Mouse (Mus musculus) intestine, embryonic 16.5 days (tissue): ENCODE data around the gene Fosl1. TPM values are rescaled to one million over a fixed set of nuclear protein-coding genes. Genes with fewer than 3 reads are reported as not detected.

Experiments
- ATAC-seq: fragments of 200-750 bp; cut with Nextera tagmentation; 2 replicates; pipeline ENCODE4 v1.8.0; 2017; ENCODE audit warnings: moderate TSS enrichment, moderate library complexity
- H3K27ac ChIP-seq: fragments of 300-500 bp; sonication (generic); 2 replicates; pipeline ENCODE4 v1.5.1; 2014; ENCODE audit warnings: mild to moderate bottlenecking, low read length
- H3K27me3 ChIP-seq: fragments of 300-500 bp; sonication (generic); replicated peaks from 2 replicates; pipeline ENCODE4 v1.6.1; 2014; ENCODE audit warnings: low read length, control low read depth, mixed read lengths; ENCODE audit not compliant: control insufficient read depth, insufficient read depth
- H3K36me3 ChIP-seq: fragments of 300-500 bp; sonication (generic); 2 replicates; pipeline ENCODE4 v1.6.1; 2014; ENCODE audit warnings: low read length, control low read depth; ENCODE audit not compliant: control insufficient read depth, insufficient read depth
- H3K4me1 ChIP-seq: fragments of 300-500 bp; sonication (generic); 2 replicates; pipeline ENCODE4 v1.6.1; 2014; ENCODE audit warnings: low read length, control low read depth, mixed read lengths; ENCODE audit not compliant: control insufficient read depth, insufficient read depth
- H3K4me2 ChIP-seq: fragments of 300-500 bp; sonication (generic); 2 replicates; pipeline ENCODE4 v1.6.1; 2014; ENCODE audit warnings: low read depth, low read length, control low read depth
- H3K4me3 ChIP-seq: fragments of 300-500 bp; sonication (generic); 2 replicates; pipeline ENCODE4 v1.5.1; 2014; ENCODE audit warnings: mild to moderate bottlenecking, low read length
- H3K9ac ChIP-seq: fragments of 300-500 bp; sonication (generic); 2 replicates; pipeline ENCODE4 v1.6.1; 2014; ENCODE audit warnings: low read depth, low read length
- H3K9me3 ChIP-seq: fragments of 300-500 bp; sonication (generic); 2 replicates; pipeline ENCODE4 v1.6.1; 2016; ENCODE audit warnings: low read length, control low read depth; ENCODE audit not compliant: control insufficient read depth
- WGBS: fragments of 180-500 bp; shearing (Covaris S2); extraction: QIAGEN DNeasy Blood & Tissue Kit; methylation state at CpG from one replicate; pipeline ENCODE4 v1.1.7; 2014; 5-methylcytosine and 5-hydroxymethylcytosine counted together
- polyA plus RNA-seq: library from polyadenylated mRNA; unstranded; fragments of >200 nt; fragmentation: Nextera tagmentation; extraction: Ambion mirVana; gene quantifications from 2 replicates; pipeline ENCODE4 v1.2.1, GENCODE M21; 2015

The Fosl1 gene
- polyA plus RNA-seq, 1 experiment from 2014 or later, result not detected

- Histone ChIP-seq H3K4me3 (no peak overlapping the region), H3K27me3 (no peaks in the 10 kb centered on the region), H3K9ac (no peak overlapping the region), H3K27ac (no peak overlapping the region), H3K4me2 (no peak overlapping the region), H3K4me1 (peaks cover 22% of the 10 kb centered on the region), H3K9me3 (no peaks in the 10 kb centered on the region), H3K36me3 (peaks cover 9% of the 10 kb centered on the region; the same call in 1 of the 2 replicates)
- WGBS, result 58% methylated on average over 8 of the region's 8 CpGs
- no peak for ATAC-seq
Measured at GRCm38 (mm10) chr19:5429806-5430205, 17.5 kb upstream of the Fosl1 start.

DNA sequence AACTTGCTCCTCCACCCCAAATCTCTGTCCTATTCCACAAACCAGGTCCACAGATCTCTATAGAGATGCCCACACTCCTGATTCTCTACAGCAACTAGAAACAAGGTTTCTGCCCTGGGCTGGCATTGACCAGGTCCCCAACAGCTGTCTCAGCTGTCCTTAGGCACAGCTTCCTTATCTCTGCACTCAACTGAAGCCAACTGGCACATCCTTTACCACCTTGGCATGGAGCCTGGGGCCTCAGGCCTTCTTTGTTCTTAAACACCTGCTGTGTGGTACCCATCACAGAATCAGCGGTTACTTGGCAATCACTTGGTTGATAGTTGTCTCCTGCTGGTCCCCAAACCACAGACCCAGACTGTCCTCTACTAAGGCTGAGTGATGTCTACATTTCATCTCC lies 16.9 kb upstream of the Fosl1 start:
- ATAC-seq, result no peak
- 85% methylated on average over 1 of the region's 1 CpGs for WGBS
- no peak overlapping the region for H3K4me2 ChIP-seq
- no peaks in the 10 kb centered on the region for H3K9me3 ChIP-seq
- H3K4me3 ChIP-seq, result no peak overlapping the region
- H3K36me3 ChIP-seq, result peaks cover 9% of the 10 kb centered on the region; the same call in 1 of the 2 replicates
- H3K27ac ChIP-seq, result no peak overlapping the region
- no peaks in the 10 kb centered on the region for H3K27me3 ChIP-seq
- H3K9ac ChIP-seq, result no peak overlapping the region
- H3K4me1 ChIP-seq, result peaks cover 22% of the 10 kb centered on the region

DNA sequence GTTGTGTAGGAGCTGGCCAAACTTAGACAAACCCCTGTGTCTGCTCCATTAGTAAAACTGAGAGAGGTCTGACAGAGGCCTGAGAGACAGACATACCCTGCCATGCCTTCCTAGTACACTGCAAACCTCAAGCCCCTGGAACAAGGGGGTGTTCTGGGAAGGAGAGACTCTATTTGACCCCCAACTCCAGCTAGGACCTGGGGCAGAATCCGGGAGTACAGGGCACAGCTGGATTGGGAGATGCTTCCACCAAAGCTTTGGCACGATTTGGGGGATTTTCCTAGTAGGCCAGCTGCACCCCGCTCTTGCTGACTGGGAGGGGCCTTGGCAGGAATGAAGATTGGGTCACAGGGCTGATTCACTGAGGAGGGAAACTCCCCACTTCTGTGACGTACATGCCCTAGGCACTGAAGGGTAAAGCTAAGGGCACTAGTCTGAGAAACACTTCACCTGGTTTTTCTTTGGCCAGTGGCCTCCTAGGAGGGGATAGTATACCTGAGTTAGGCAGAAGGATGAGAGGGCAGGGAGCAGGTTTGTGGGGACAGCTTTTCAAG lies 15.4 kb upstream of the Fosl1 start:
- H3K27ac ChIP-seq, result no peak overlapping the region
- H3K4me1 ChIP-seq, result peaks cover 13% of the 10 kb centered on the region
- H3K9ac ChIP-seq, result no peak overlapping the region
- ATAC-seq, result no peak
- no peaks in the 10 kb centered on the region for H3K9me3 ChIP-seq
- H3K36me3 ChIP-seq, result peaks cover 2% of the 10 kb centered on the region; the same call in 1 of the 2 replicates
- no peaks in the 10 kb centered on the region for H3K27me3 ChIP-seq
- H3K4me3 ChIP-seq, result no peak overlapping the region
- no peak overlapping the region for H3K4me2 ChIP-seq
- WGBS, result 75% methylated on average over 4 of the region's 4 CpGs

DNA sequence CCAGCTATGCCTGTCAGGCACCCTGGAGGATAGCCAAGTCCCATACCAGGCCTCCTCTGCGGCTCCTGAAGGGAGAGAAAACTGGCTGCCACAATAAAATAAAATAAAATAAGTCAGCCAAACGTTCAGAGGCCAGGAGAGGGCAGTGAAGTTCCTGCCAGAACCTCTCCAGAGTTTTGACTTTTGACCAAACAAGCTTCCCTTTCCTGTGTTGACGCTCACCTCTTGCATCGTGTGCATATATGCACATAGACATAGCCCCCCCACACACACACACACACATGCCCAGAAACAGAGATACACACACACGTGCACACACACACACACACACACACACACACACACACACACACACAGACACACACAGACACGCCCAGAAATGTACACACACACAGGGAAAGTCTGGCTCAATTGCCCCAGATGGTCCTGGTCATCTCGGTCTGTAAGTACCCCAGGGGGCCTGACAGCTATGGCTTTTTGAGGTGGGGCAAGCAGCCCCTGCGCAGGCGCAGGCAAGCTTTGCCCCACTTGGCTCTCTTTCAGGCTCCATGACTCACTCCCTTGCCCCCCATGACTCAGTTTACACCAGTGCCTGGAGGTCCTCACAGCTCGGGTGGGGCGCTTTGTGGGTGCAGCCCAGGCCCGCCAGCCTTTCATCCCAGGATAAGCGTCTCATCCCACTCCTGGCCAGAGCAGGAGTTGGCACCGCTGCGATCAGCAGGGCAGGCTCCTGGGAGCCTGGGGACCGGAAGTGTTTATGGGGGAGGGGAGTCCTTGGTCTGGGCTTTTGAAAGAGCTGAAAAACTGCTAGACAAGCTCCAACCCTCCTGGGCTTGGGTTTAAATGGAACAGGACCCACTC lies 14.1 kb upstream of the Fosl1 start:
- 6% methylated on average over 16 of the region's 16 CpGs for WGBS
- no peaks in the 10 kb centered on the region for H3K27me3 ChIP-seq
- no peaks in the 10 kb centered on the region for H3K36me3 ChIP-seq
- H3K4me2 ChIP-seq, result peak overlapping the region; percentile 83
- peak overlapping the region; percentile 63 for H3K9ac ChIP-seq
- H3K9me3 ChIP-seq, result no peaks in the 10 kb centered on the region
- ATAC-seq, result peak; percentile 72
- peak overlapping the region; percentile 38 for H3K4me3 ChIP-seq
- peaks cover 13% of the 10 kb centered on the region for H3K4me1 ChIP-seq
- peak overlapping the region; percentile 67; the same call in 1 of the 2 replicates for H3K27ac ChIP-seq

- Histone ChIP-seq H3K4me3 (no peak overlapping the region), H3K36me3 (no peaks in the 10 kb centered on the region), H3K9me3 (no peaks in the 10 kb centered on the region), H3K4me1 (peaks cover 13% of the 10 kb centered on the region), H3K27ac (peak overlapping the region; percentile 9; the same call in 1 of the 2 replicates), H3K9ac (peak overlapping the region; percentile 63), H3K4me2 (peak overlapping the region; percentile 83), H3K27me3 (no peaks in the 10 kb centered on the region)
- ATAC-seq, result no peak
- 57% methylated on average over 7 of the region's 7 CpGs for WGBS
Measured at GRCm38 (mm10) chr19:5433951-5434350, 13.4 kb upstream of the Fosl1 start.

GRCm38 (mm10) chr19:5444371-5444908 lies 2.9 kb upstream of the Fosl1 start:
- Histone ChIP-seq H3K27ac (no peak overlapping the region), H3K4me1 (peaks cover 10% of the 10 kb centered on the region; the same call in 1 of the 2 replicates), H3K36me3 (no peaks in the 10 kb centered on the region), H3K9ac (no peak overlapping the region), H3K4me2 (no peak overlapping the region), H3K4me3 (no peak overlapping the region), H3K9me3 (no peaks in the 10 kb centered on the region), H3K27me3 (peaks cover 18% of the 10 kb centered on the region)
- 62% methylated on average over 9 of the region's 9 CpGs for WGBS
- no peak for ATAC-seq

- Histone ChIP-seq H3K4me2 (no peak overlapping the region), H3K27me3 (peaks cover 23% of the 10 kb centered on the region), H3K9me3 (no peaks in the 10 kb centered on the region), H3K36me3 (no peaks in the 10 kb centered on the region), H3K4me3 (no peak overlapping the region), H3K4me1 (peaks cover 10% of the 10 kb centered on the region; the same call in 1 of the 2 replicates), H3K27ac (no peak overlapping the region), H3K9ac (no peak overlapping the region)
- WGBS, result 24% methylated on average over 7 of the region's 7 CpGs
- ATAC-seq, result no peak
Measured at GRCm38 (mm10) chr19:5444954-5445353, 2.4 kb upstream of the Fosl1 start.

GRCm38 (mm10) chr19:5445747-5446146 lies 1.6 kb upstream of the Fosl1 start:
- no peak for ATAC-seq
- H3K4me3 ChIP-seq, result no peak overlapping the region

GRCm38 (mm10) chr19:5448354-5449150 lies 1.2 kb downstream of the Fosl1 start:
- Histone ChIP-seq H3K36me3 (no peaks in the 10 kb centered on the region), H3K27me3 (peaks cover 28% of the 10 kb centered on the region), H3K9ac (peak overlapping the region; percentile 57; the same call in 1 of the 2 replicates), H3K4me1 (peaks cover 10% of the 10 kb centered on the region; the same call in 1 of the 2 replicates), H3K4me3 (peak overlapping the region; percentile 62), H3K9me3 (no peaks in the 10 kb centered on the region), H3K4me2 (peak overlapping the region; percentile 98), H3K27ac (no peak overlapping the region)
- ATAC-seq, result peak; percentile 20; the same call in 1 of the 2 replicates
- WGBS, result 6% methylated on average over 36 of the region's 36 CpGs

More at GRCm38 (mm10) chr19:5445747-5446146, 1.6 kb upstream of the Fosl1 start:
- 86% methylated on average over 5 of the region's 5 CpGs for WGBS
- Histone ChIP-seq H3K27ac (no peak overlapping the region), H3K4me1 (peaks cover 10% of the 10 kb centered on the region; the same call in 1 of the 2 replicates), H3K36me3 (no peaks in the 10 kb centered on the region), H3K9ac (no peak overlapping the region), H3K4me2 (no peak overlapping the region), H3K27me3 (peaks cover 28% of the 10 kb centered on the region), H3K9me3 (no peaks in the 10 kb centered on the region)
